Mouse (Mus musculus): ENCODE measurements around the gene Nxpe5. TPM values are rescaled to one million over a fixed set of nuclear protein-coding genes. Genes with fewer than 3 reads are reported as not detected.

Gene Nxpe5
- polyA plus RNA-seq, 1 experiment from 2014 or later = not detected

DNA sequence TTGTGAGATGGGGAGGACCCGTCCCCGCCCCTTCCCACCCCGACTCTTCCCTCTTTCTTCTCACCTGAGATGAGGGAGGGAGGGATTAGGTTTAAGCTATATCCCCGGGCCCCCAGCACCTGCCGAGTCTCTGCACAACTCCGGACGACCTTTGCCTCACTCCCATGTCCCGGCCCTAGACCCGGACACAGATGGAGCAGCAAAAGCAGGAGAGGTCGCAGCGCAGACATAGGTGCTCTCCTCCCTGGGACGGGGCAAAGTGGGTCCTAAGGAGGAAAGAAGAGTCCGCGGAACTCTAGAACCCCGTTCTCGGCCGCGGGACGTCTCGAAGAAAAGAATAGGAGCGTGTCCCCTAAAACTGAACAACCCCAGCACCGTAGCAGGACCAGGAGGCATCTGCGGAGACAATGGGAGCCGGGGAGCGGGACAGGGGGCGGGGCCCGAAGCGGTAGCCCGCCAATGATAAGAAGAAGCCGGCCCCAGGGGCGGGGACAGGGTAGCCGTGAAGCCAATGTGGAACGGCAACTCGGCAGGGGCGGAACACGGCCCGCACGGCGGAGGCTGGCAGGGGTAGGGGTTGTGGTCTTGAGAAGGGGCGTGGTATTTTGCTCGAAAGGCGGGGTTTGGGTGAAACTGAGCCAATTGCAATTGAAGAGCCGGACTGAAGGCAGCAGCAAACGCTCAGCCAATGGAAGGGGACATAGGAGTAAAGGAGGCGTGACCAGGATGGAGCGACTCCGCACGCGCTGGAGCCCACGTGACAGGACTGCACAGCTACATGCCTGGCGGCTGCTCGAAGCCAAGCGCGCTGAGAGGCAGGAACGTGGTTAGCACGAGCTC is 54.1 kb downstream of the Nxpe5 start, which contains the start of the genes Gm43720, Gpc2 and Stag3:
Gene Gm43720 (minus strand): TSS at position 374 of the 840 bp plus-strand sequence.
Gene Gpc2 (minus strand): TSS at position 421 of the 840 bp plus-strand sequence.
Gene Stag3 (plus strand): TSS at position 656 of the 840 bp plus-strand sequence.
- Histone ChIP-seq H3K4me3 (replicated peaks; ENCODE audit: low read length) (peak within 1 kb of the TSS; percentile 82), H3K27ac (ENCODE audit: low read length) (peak within 1 kb of the TSS; percentile 86), H3K4me2 (ENCODE audit: low read length) (peak within 1 kb of the TSS; percentile 93), H3K36me3 (ENCODE audit: control insufficient read depth, insufficient read depth) (0 out of 2 replicates have a peak, but pooled peaks cover 8% of the 10 kb centered on the region), H3K9ac (replicated peaks; ENCODE audit: low read depth, low read length) (peak within 1 kb of the TSS; percentile 86), H3K9me3 (ENCODE audit: control insufficient read depth, low read length) (peaks cover 7% of the 10 kb centered on the region), H3K4me1 (replicated peaks; ENCODE audit: control insufficient read depth, insufficient read depth, low read length) (peaks cover 47% of the 10 kb centered on the region), H3K27me3 (replicated peaks; ENCODE audit: control insufficient read depth, insufficient read depth, low read length) (0 out of 2 replicates have a peak, but pooled peaks cover 2% of the 10 kb centered on the region)
- peak; percentile 98 for ATAC-seq
- 0% methylated on average over 56 of the region's 56 CpGs for WGBS

DNA sequence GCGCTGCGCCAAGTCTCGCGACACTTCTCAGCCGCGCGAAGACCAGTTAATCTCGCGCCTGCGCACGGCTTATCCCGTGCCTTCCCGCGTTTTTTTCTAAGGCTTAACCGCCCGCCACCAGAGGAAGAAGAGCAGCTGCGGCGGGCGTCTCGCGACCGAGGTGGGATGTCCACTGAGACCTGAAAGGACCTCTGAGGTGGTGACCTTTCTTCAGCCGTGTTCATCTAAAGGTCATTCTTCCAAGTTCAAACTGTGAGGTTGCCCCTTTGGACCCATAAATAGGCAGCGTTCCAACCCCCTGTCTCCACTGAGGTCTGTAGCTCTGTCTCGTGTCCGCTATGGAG is 54.7 kb downstream of the Nxpe5 start:
- H3K9ac ChIP-seq (replicated peaks; ENCODE audit: low read depth, low read length) = peak overlapping the region; percentile 39; the same call in 1 of the 2 replicates
- H3K4me1 ChIP-seq (replicated peaks; ENCODE audit: control insufficient read depth, insufficient read depth, low read length) = peaks cover 41% of the 10 kb centered on the region
- peak overlapping the region; percentile 82 for H3K4me3 ChIP-seq (replicated peaks; ENCODE audit: low read length)
- peaks cover 7% of the 10 kb centered on the region for H3K9me3 ChIP-seq (ENCODE audit: control insufficient read depth, low read length)
- WGBS = 27% methylated on average over 26 of the region's 26 CpGs
- H3K4me2 ChIP-seq (ENCODE audit: low read length) = peak overlapping the region; percentile 93
- H3K27me3 ChIP-seq (replicated peaks; ENCODE audit: control insufficient read depth, insufficient read depth, low read length) = 0 out of 2 replicates have a peak, but pooled peaks cover 2% of the 10 kb centered on the region
- no peak for ATAC-seq
- 0 out of 2 replicates have a peak, but pooled peaks cover 8% of the 10 kb centered on the region for H3K36me3 ChIP-seq (ENCODE audit: control insufficient read depth, insufficient read depth)
- no peak overlapping the region for H3K27ac ChIP-seq (ENCODE audit: low read length)

DNA sequence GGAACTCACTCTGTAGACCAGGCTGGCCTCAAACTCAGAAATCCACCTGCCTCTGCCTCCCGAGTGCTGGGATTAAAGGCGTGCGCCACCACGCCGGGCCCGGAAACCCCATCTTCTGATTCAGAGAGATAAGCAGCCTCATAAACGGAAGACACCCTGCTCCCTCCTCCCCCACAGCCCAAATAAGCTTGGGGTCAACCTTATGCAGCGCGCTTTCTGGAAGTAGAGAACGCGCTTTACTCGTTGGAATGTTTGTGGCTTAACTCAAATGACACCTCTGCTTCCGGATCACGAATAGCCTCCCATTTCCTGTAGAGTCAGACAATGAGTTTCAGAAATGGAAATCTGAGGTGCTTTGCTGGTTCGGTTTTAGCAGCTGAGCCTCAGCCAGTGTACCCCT is 55.1 kb downstream of the Nxpe5 start:
- Histone ChIP-seq H3K4me2 (ENCODE audit: low read length) (no peak overlapping the region), H3K4me3 (replicated peaks; ENCODE audit: low read length) (no peak overlapping the region; the same call in 1 of the 2 replicates), H3K36me3 (ENCODE audit: control insufficient read depth, insufficient read depth) (0 out of 2 replicates have a peak, but pooled peaks cover 8% of the 10 kb centered on the region), H3K9ac (replicated peaks; ENCODE audit: low read depth, low read length) (no peak overlapping the region), H3K4me1 (replicated peaks; ENCODE audit: control insufficient read depth, insufficient read depth, low read length) (peaks cover 37% of the 10 kb centered on the region), H3K27me3 (replicated peaks; ENCODE audit: control insufficient read depth, insufficient read depth, low read length) (0 out of 2 replicates have a peak, but pooled peaks cover 2% of the 10 kb centered on the region), H3K9me3 (ENCODE audit: control insufficient read depth, low read length) (peaks cover 7% of the 10 kb centered on the region), H3K27ac (ENCODE audit: low read length) (no peak overlapping the region)
- no peak for ATAC-seq
- 92% methylated on average over 15 of the region's 15 CpGs for WGBS

DNA sequence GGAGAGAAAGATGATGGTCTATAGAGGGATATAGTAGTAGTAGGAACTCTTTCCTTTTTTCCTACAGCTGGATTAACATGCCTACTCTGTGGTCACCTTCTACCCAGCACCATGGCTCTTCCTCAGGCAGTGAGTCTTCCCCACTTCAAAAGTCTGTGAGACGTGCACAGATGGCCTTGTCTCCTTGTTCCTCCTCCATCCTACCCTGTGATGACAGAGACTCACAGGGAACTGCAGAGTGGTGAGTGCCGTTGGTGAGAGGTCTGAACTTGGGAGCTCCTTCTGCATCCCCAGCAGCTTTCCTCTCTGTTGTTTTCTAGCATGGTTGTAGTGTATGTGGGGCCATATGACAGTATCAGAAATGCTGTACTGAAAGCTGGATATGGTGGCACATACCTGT is 56.1 kb downstream of the Nxpe5 start:
- 79% methylated on average over 2 of the region's 2 CpGs for WGBS
- Histone ChIP-seq H3K27me3 (replicated peaks; ENCODE audit: control insufficient read depth, insufficient read depth, low read length) (0 out of 2 replicates have a peak, but pooled peaks cover 2% of the 10 kb centered on the region), H3K9ac (replicated peaks; ENCODE audit: low read depth, low read length) (no peak overlapping the region), H3K4me3 (replicated peaks; ENCODE audit: low read length) (no peak overlapping the region), H3K4me2 (ENCODE audit: low read length) (no peak overlapping the region), H3K9me3 (ENCODE audit: control insufficient read depth, low read length) (peaks cover 7% of the 10 kb centered on the region), H3K4me1 (replicated peaks; ENCODE audit: control insufficient read depth, insufficient read depth, low read length) (peaks cover 27% of the 10 kb centered on the region), H3K36me3 (ENCODE audit: control insufficient read depth, insufficient read depth) (0 out of 2 replicates have a peak, but pooled peaks cover 7% of the 10 kb centered on the region), H3K27ac (ENCODE audit: low read length) (no peak overlapping the region)
- ATAC-seq = no peak

DNA sequence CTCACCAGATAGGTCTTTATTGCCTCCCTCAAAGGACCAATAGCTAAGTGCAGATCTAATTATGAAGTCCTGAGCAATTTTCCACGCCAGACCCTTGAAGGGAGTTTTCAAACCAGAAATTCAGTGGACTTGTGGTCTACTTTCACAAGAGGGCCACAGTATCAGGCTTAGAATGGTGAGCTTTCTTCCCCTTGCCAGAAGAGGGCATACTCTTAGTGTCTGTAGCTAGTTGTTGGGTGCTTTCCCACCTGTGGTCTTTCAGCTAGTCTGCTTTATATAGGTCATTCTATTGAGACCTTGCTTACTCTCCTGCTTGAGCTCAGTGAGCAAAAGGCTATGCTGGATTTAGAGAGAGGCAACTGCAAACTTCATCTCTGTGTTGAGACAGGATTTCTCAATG is 57.8 kb downstream of the Nxpe5 start:
- peaks cover 7% of the 10 kb centered on the region for H3K9me3 ChIP-seq (ENCODE audit: control insufficient read depth, low read length)
- H3K4me1 ChIP-seq (replicated peaks; ENCODE audit: control insufficient read depth, insufficient read depth, low read length) = peaks cover 10% of the 10 kb centered on the region
- no peak overlapping the region for H3K4me3 ChIP-seq (replicated peaks; ENCODE audit: low read length)
- H3K4me2 ChIP-seq (ENCODE audit: low read length) = no peak overlapping the region
- 55% methylated on average over 1 of the region's 1 CpGs for WGBS
- no peak for ATAC-seq
- 0 out of 2 replicates have a peak, but pooled peaks cover 2% of the 10 kb centered on the region for H3K27me3 ChIP-seq (replicated peaks; ENCODE audit: control insufficient read depth, insufficient read depth, low read length)
- H3K36me3 ChIP-seq (ENCODE audit: control insufficient read depth, insufficient read depth) = no peaks in the 10 kb centered on the region
- no peak overlapping the region for H3K9ac ChIP-seq (replicated peaks; ENCODE audit: low read depth, low read length)
- no peak overlapping the region for H3K27ac ChIP-seq (ENCODE audit: low read length)

DNA sequence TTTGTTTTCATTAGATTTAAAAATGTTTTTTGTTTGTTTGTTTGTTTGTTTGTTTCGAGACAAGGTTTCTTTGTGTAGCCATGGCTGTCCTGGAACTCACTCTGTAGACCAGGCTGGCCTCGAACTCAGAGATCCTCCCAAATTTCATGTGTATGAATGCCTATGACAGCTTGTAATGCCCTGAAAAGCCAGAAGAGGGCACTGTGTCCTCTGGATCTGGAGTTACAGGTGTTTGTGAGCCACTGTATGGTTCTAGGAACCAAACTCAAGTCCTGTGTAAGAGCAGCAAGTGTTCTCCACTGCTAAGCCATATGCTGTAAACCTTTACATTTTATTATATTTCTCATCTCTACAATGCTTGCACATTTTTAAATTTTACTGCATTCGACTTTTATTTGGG is 62.2 kb downstream of the Nxpe5 start:
- WGBS = 74% methylated on average over 3 of the region's 3 CpGs
- H3K4me2 ChIP-seq (ENCODE audit: low read length) = no peak overlapping the region
- no peak overlapping the region for H3K4me3 ChIP-seq (replicated peaks; ENCODE audit: low read length)
- no peak overlapping the region for H3K27ac ChIP-seq (ENCODE audit: low read length)
- H3K9me3 ChIP-seq (ENCODE audit: control insufficient read depth, low read length) = no peaks in the 10 kb centered on the region
- no peaks in the 10 kb centered on the region for H3K36me3 ChIP-seq (ENCODE audit: control insufficient read depth, insufficient read depth)
- H3K27me3 ChIP-seq (replicated peaks; ENCODE audit: control insufficient read depth, insufficient read depth, low read length) = no peaks in the 10 kb centered on the region
- ATAC-seq = no peak
- no peaks in the 10 kb centered on the region for H3K4me1 ChIP-seq (replicated peaks; ENCODE audit: control insufficient read depth, insufficient read depth, low read length)
- H3K9ac ChIP-seq (replicated peaks; ENCODE audit: low read depth, low read length) = no peak overlapping the region

DNA sequence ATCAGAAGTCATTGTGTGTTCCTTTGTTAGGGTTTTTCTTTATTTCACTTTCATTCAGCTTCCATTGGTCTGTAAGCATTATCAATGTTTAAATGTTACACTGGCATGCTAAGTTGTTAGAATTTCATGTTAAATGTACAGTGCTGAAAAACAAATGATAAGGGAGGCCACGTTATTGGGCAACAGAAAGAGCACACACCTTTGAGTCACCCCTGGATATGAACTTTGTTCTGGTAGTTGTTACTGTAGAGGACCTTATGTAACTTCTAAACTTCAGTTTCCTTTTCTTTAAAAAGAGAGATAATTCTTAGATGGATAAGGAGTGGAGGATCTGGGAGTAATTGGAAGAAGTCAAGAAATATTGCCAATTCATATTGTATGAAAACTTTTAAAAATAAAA is 65.9 kb downstream of the Nxpe5 start:
- no peaks in the 10 kb centered on the region for H3K4me1 ChIP-seq (replicated peaks; ENCODE audit: control insufficient read depth, insufficient read depth, low read length)
- no peaks in the 10 kb centered on the region for H3K36me3 ChIP-seq (ENCODE audit: control insufficient read depth, insufficient read depth)
- no peak for ATAC-seq
- H3K4me2 ChIP-seq (ENCODE audit: low read length) = no peak overlapping the region
- H3K27ac ChIP-seq (ENCODE audit: low read length) = no peak overlapping the region
- no peak overlapping the region for H3K4me3 ChIP-seq (replicated peaks; ENCODE audit: low read length)
- H3K9ac ChIP-seq (replicated peaks; ENCODE audit: low read depth, low read length) = no peak overlapping the region
- 80% methylated on average over 1 of the region's 1 CpGs for WGBS
- H3K27me3 ChIP-seq (replicated peaks; ENCODE audit: control insufficient read depth, insufficient read depth, low read length) = no peaks in the 10 kb centered on the region
- no peaks in the 10 kb centered on the region for H3K9me3 ChIP-seq (ENCODE audit: control insufficient read depth, low read length)

DNA sequence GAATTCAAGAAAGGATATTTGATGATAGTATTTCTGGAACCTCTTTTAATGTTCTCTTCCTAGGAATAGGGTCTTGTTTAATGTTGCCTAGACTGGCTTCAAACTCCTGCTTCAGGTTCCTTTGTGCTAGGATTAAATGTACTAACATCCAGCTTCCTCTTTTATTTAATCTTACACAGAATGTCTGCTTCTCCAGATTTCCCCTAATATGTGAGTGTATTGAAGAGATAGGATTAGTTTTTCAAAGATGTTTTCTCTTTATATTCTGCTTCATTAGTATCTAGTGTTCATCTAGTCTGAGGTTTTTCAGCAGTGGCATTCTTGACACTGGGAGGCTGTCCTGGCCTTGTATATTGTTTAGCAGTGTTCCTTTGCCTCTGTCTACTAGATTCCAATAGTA is 68.5 kb downstream of the Nxpe5 start:
- Histone ChIP-seq H3K9me3 (ENCODE audit: control insufficient read depth, low read length) (no peaks in the 10 kb centered on the region), H3K4me1 (replicated peaks; ENCODE audit: control insufficient read depth, insufficient read depth, low read length) (no peaks in the 10 kb centered on the region), H3K9ac (replicated peaks; ENCODE audit: low read depth, low read length) (no peak overlapping the region), H3K4me3 (replicated peaks; ENCODE audit: low read length) (no peak overlapping the region), H3K27ac (ENCODE audit: low read length) (no peak overlapping the region), H3K27me3 (replicated peaks; ENCODE audit: control insufficient read depth, insufficient read depth, low read length) (no peaks in the 10 kb centered on the region), H3K4me2 (ENCODE audit: low read length) (no peak overlapping the region), H3K36me3 (ENCODE audit: control insufficient read depth, insufficient read depth) (no peaks in the 10 kb centered on the region)
- ATAC-seq = no peak

DNA sequence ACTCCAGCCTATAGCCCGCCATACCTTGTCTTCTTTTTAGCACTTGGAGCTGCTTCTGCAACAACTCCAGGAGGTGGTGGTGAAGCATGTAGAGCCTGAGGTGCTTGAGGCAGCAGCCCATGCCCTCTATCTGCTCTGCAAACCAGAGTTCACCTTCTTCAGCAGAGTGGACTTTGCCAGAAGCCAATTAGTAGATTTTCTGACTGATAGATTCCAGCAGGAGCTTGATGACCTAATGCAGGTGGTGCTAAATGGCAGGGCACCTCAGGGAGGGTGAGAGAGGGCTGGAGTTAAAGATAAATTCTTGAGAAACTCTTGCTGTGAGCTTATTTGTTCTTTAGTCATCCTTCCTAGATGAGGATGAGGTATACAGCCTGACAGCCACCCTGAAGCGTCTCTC is 73.9 kb downstream of the Nxpe5 start:
- H3K9ac ChIP-seq (replicated peaks; ENCODE audit: low read depth, low read length) = no peak overlapping the region
- no peaks in the 10 kb centered on the region for H3K36me3 ChIP-seq (ENCODE audit: control insufficient read depth, insufficient read depth)
- H3K27me3 ChIP-seq (replicated peaks; ENCODE audit: control insufficient read depth, insufficient read depth, low read length) = no peaks in the 10 kb centered on the region
- no peaks in the 10 kb centered on the region for H3K9me3 ChIP-seq (ENCODE audit: control insufficient read depth, low read length)
- no peaks in the 10 kb centered on the region for H3K4me1 ChIP-seq (replicated peaks; ENCODE audit: control insufficient read depth, insufficient read depth, low read length)
- no peak for ATAC-seq
- WGBS = 82% methylated on average over 2 of the region's 2 CpGs
- H3K27ac ChIP-seq (ENCODE audit: low read length) = no peak overlapping the region
- H3K4me2 ChIP-seq (ENCODE audit: low read length) = no peak overlapping the region
- H3K4me3 ChIP-seq (replicated peaks; ENCODE audit: low read length) = no peak overlapping the region
